18 mouse cellular contexts compared by ENCODE assay signal in the genomic region with DNA sequence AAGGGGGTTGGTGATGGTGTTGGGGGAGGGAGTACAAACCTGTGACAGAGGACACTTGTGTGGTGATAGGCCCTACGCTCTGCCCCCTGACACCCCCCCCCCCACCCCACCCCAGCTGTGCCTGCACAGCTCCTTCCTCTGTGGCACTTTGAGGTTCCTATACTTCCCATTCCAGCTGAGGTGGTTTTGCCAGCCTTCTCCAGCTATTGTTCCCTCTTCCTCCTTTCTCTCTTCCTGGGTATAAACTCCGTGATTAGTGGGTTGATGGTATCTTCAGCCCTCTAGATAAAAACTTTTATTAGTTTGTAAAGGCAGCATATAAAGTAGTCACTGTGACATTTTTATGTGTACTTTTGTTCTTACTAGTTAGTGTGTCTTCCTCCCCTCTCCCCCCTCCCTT. TPM values are rescaled to one million over a fixed set of nuclear protein-coding genes. Genes with fewer than 3 reads are reported as not detected.
A peak's percentile ranks its signal among the peaks of the same experiment; 100 is the strongest.
DNase-seq lines count a peak whose midpoint lies in the region; ATAC-seq and TF ChIP-seq lines count a peak whose summit lies in the region.
"Had no signal": no experiment of that assay in that cellular context is flagged by ENCODE, and none has a peak within 500 bp of the region (broad histone marks: within the 10 kb centered on the region; RNA-seq: fewer than 3 reads in every experiment).

No protein-coding gene starts in this region.

- H3K9ac ChIP-seq in forebrain, embryonic 16.5 days (replicated peaks; ENCODE audit: low read depth, low read length): no peak overlapping the region
- no peak overlapping the region for H3K9ac ChIP-seq in heart, postnatal 0 days (replicated peaks; ENCODE audit: low read depth, low read length)
- no peak overlapping the region for H3K9ac ChIP-seq in lung, embryonic 14.5 days
- H3K9ac ChIP-seq in lung, postnatal 0 days (replicated peaks; ENCODE audit: low read depth): no peak overlapping the region
- H3K9ac ChIP-seq in intestine, postnatal 0 days (ENCODE audit: low read depth, low read length): no peak overlapping the region
- H3K9ac ChIP-seq: neural tube, embryonic 12.5 days had no signal

- WGBS in forebrain, embryonic 10.5 days: 40% methylated on average over 2 of the region's 2 CpGs
- WGBS in forebrain, embryonic 16.5 days: 56% methylated on average over 2 of the region's 2 CpGs
- WGBS in heart, postnatal 0 days: 51% methylated on average over 2 of the region's 2 CpGs
- 56% methylated on average over 2 of the region's 2 CpGs for WGBS in lung, embryonic 14.5 days
- 55% methylated on average over 2 of the region's 2 CpGs for WGBS in lung, postnatal 0 days
- 57% methylated on average over 2 of the region's 2 CpGs for WGBS in intestine, postnatal 0 days

- intact Hi-C loops in heart, postnatal 25 days (cut with DNase I): no loop called here

- H3K4me2 ChIP-seq in forebrain, embryonic 16.5 days (ENCODE audit: low read length): no peak overlapping the region
- no peak overlapping the region for H3K4me2 ChIP-seq in heart, postnatal 0 days (ENCODE audit: low read depth, low read length)
- H3K4me2 ChIP-seq in lung, embryonic 14.5 days: no peak overlapping the region
- no peak overlapping the region for H3K4me2 ChIP-seq in lung, postnatal 0 days (replicated peaks; ENCODE audit: low read depth, low read length)
- H3K4me2 ChIP-seq in intestine, postnatal 0 days (replicated peaks; ENCODE audit: low read depth): no peak overlapping the region
- H3K4me2 ChIP-seq: neural tube, embryonic 12.5 days had no signal

- peak overlapping the region; percentile 89 for H3K27ac ChIP-seq in forebrain, embryonic 10.5 days
- no peak overlapping the region for H3K27ac ChIP-seq in forebrain, embryonic 16.5 days (ENCODE audit: low read length)
- H3K27ac ChIP-seq in heart, postnatal 0 days (ENCODE audit: low read depth): peak overlapping the region; percentile 77; the same call in 1 of the 2 replicates
- H3K27ac ChIP-seq in lung, embryonic 14.5 days (ENCODE audit: low read depth): peak overlapping the region; percentile 70; the same call in 1 of the 2 replicates
- H3K27ac ChIP-seq in lung, postnatal 0 days (ENCODE audit: low read length): no peak overlapping the region
- H3K27ac ChIP-seq in intestine, postnatal 0 days (ENCODE audit: low read depth, low read length): no peak overlapping the region
- H3K27ac ChIP-seq: neural tube, embryonic 12.5 days had no signal

- H3K36me3 ChIP-seq in forebrain, embryonic 10.5 days (replicated peaks): peaks cover 23% of the 10 kb centered on the region
- H3K36me3 ChIP-seq in forebrain, embryonic 16.5 days (ENCODE audit: control insufficient read depth, insufficient read depth): no peaks in the 10 kb centered on the region
- peaks cover 10% of the 10 kb centered on the region; the same call in 1 of the 2 replicates for H3K36me3 ChIP-seq in heart, postnatal 0 days (replicated peaks; ENCODE audit: control insufficient read depth, insufficient read depth, low read length)
- H3K36me3 ChIP-seq in lung, embryonic 14.5 days (ENCODE audit: insufficient read depth): peaks cover 30% of the 10 kb centered on the region; the same call in 1 of the 2 replicates
- H3K36me3 ChIP-seq in lung, postnatal 0 days (ENCODE audit: insufficient read depth, low read length): no peaks in the 10 kb centered on the region
- H3K36me3 ChIP-seq in intestine, postnatal 0 days (ENCODE audit: control insufficient read depth, insufficient read depth): peaks cover 3% of the 10 kb centered on the region; the same call in 1 of the 2 replicates
- H3K36me3 ChIP-seq: neural tube, embryonic 12.5 days had no signal

- H3K27me3 ChIP-seq in forebrain, embryonic 10.5 days (ENCODE audit: poor library complexity, severe bottlenecking): no peaks in the 10 kb centered on the region
- H3K27me3 ChIP-seq in forebrain, embryonic 16.5 days (replicated peaks; ENCODE audit: control insufficient read depth, insufficient read depth, low read length): no peaks in the 10 kb centered on the region
- no peaks in the 10 kb centered on the region for H3K27me3 ChIP-seq in heart, postnatal 0 days (ENCODE audit: control insufficient read depth, insufficient read depth, low read length)
- H3K27me3 ChIP-seq in lung, embryonic 14.5 days (ENCODE audit: insufficient read depth, low read length): no peaks in the 10 kb centered on the region
- no peaks in the 10 kb centered on the region for H3K27me3 ChIP-seq in lung, postnatal 0 days (replicated peaks; ENCODE audit: insufficient read depth, low read length)
- H3K27me3 ChIP-seq in intestine, postnatal 0 days (replicated peaks; ENCODE audit: control insufficient read depth, insufficient read depth, low read length): no peaks in the 10 kb centered on the region
- H3K27me3 ChIP-seq: CH12.LX; neural tube, embryonic 12.5 days had no signal

- DNase-seq in forebrain, embryonic 10.5 days (ENCODE audit: extremely low spot score, low spot score): no peak
- DNase-seq in heart, postnatal 0 days (ENCODE audit: low spot score): no peak
- no peak for DNase-seq in heart, postnatal 25 days (ENCODE audit: low spot score)
- DNase-seq in lung, embryonic 14.5 days: no peak
- DNase-seq in lung, postnatal 0 days (ENCODE audit: low spot score): no peak
- DNase-seq in gastrocnemius, postnatal 25 days: no peak
- DNase-seq: cerebellum, adult 11 months; kidney, adult 9 months; lung, postnatal 4 days; midbrain, embryonic 14.5 days had no signal

- no peak for ATAC-seq in forebrain, embryonic 16.5 days
- ATAC-seq in heart, postnatal 0 days (ENCODE audit: insufficient read depth, low read depth): no peak
- no peak for ATAC-seq in lung, embryonic 14.5 days (ENCODE audit: insufficient read depth)
- no peak for ATAC-seq in lung, postnatal 0 days
- ATAC-seq in intestine, postnatal 0 days: 0 out of 2 replicates have a peak, but pooled peaks have one; percentile 31

- H3K9me3 ChIP-seq in forebrain, embryonic 10.5 days: no peaks in the 10 kb centered on the region
- H3K9me3 ChIP-seq in forebrain, embryonic 16.5 days (ENCODE audit: control insufficient read depth, low read length): no peaks in the 10 kb centered on the region
- no peaks in the 10 kb centered on the region for H3K9me3 ChIP-seq in heart, postnatal 0 days (replicated peaks; ENCODE audit: control insufficient read depth, low read length)
- no peaks in the 10 kb centered on the region for H3K9me3 ChIP-seq in lung, embryonic 14.5 days (ENCODE audit: low read depth, low read length)
- no peaks in the 10 kb centered on the region for H3K9me3 ChIP-seq in lung, postnatal 0 days (ENCODE audit: low read length)
- no peaks in the 10 kb centered on the region for H3K9me3 ChIP-seq in intestine, postnatal 0 days (ENCODE audit: control insufficient read depth)
- H3K9me3 ChIP-seq: neural tube, embryonic 12.5 days had no signal

- no peak for TF ChIP-seq EP300 in heart, postnatal 0 days (IDR thresholded peaks at IDR 0.05; ENCODE audit: low read depth)
- TF ChIP-seq EP300 in lung, postnatal 0 days (IDR thresholded peaks at IDR 0.05): no peak

- no peak overlapping the region for H3K4me3 ChIP-seq in forebrain, embryonic 10.5 days
- no peak overlapping the region for H3K4me3 ChIP-seq in forebrain, embryonic 16.5 days (replicated peaks; ENCODE audit: low read length)
- no peak overlapping the region for H3K4me3 ChIP-seq in heart, postnatal 0 days (ENCODE audit: low read depth, low read length)
- no peak overlapping the region for H3K4me3 ChIP-seq in lung, embryonic 14.5 days (ENCODE audit: low read depth, low read length)
- no peak overlapping the region for H3K4me3 ChIP-seq in lung, postnatal 0 days (ENCODE audit: low read depth, low read length)
- H3K4me3 ChIP-seq in intestine, postnatal 0 days (ENCODE audit: low read depth, low read length): no peak overlapping the region
- H3K4me3 ChIP-seq: neural tube, embryonic 12.5 days had no signal

- no peak for TF ChIP-seq CTCF in heart, postnatal 0 days (IDR thresholded peaks at IDR 0.05; ENCODE audit: low read depth)
- no peak for TF ChIP-seq CTCF in lung, embryonic 14.5 days (IDR thresholded peaks at IDR 0.05; ENCODE audit: low read depth)
- TF ChIP-seq CTCF in lung, postnatal 0 days (IDR thresholded peaks at IDR 0.05): no peak
- no peak for TF ChIP-seq CTCF in intestine, postnatal 0 days (IDR thresholded peaks at IDR 0.05; ENCODE audit: low read depth)

- H3K4me1 ChIP-seq in forebrain, embryonic 10.5 days: peaks cover 69% of the 10 kb centered on the region
- H3K4me1 ChIP-seq in forebrain, embryonic 16.5 days (replicated peaks; ENCODE audit: control insufficient read depth, insufficient read depth, low read length): peaks cover 32% of the 10 kb centered on the region
- peaks cover 18% of the 10 kb centered on the region for H3K4me1 ChIP-seq in heart, postnatal 0 days (ENCODE audit: control insufficient read depth, insufficient read depth)
- H3K4me1 ChIP-seq in lung, embryonic 14.5 days (ENCODE audit: insufficient read depth): peaks cover 8% of the 10 kb centered on the region
- no peaks in the 10 kb centered on the region; the same call in 1 of the 2 replicates for H3K4me1 ChIP-seq in lung, postnatal 0 days (ENCODE audit: insufficient read depth, low read depth, low read length)
- peaks cover 5% of the 10 kb centered on the region for H3K4me1 ChIP-seq in intestine, postnatal 0 days (replicated peaks; ENCODE audit: control insufficient read depth, insufficient read depth, low read length)

RNA-seq across cellular contexts. Expression of a gene that starts 58.5 kb away (rescaled TPM):
- not detected in 2 replicates for polyA plus RNA-seq in forebrain, embryonic 10.5 days (2016; fragmentation: Nextera tagmentation; extraction: Ambion mirVana)
- polyA plus RNA-seq in forebrain, embryonic 16.5 days (2015; fragmentation: Nextera tagmentation; extraction: Ambion mirVana): not detected in 2 replicates
- not detected in 2 replicates for total RNA-seq in heart, postnatal 0 days (2014; rRNA removed; ENCODE audit: low replicate concordance)
- not detected in 2 replicates for polyA plus RNA-seq in heart, postnatal 0 days (2015; fragmentation: Nextera tagmentation; extraction: Ambion mirVana)
- not detected for total RNA-seq in heart, postnatal 25 days (2021)
- polyA plus RNA-seq in lung, embryonic 14.5 days (2014; fragmentation: Nextera tagmentation; extraction: Ambion mirVana): not detected in 2 replicates
- polyA plus RNA-seq in lung, postnatal 0 days (2015; fragmentation: Nextera tagmentation; extraction: Ambion mirVana): not detected in 2 replicates
- not detected in 2 replicates for polyA plus RNA-seq in intestine, postnatal 0 days (2015; fragmentation: Nextera tagmentation; extraction: Ambion mirVana)
- total RNA-seq in gastrocnemius, postnatal 25 days (2021): not detected
- total RNA-seq: CH12.LX; common myeloid progenitor, adult 5-6 weeks; liver, adult 2 months had no signal
- polyA plus RNA-seq: frontal cortex, adult 2 months; gonadal fat pad, adult 2 months; liver, adult 2 months; midbrain, embryonic 14.5 days; neural tube, embryonic 12.5 days had no signal

RNA-seq across cellular contexts. Expression of a gene that starts 59.0 kb away (rescaled TPM):
- polyA plus RNA-seq in forebrain, embryonic 10.5 days (2016; fragmentation: Nextera tagmentation; extraction: Ambion mirVana): 86.7 and 89.5 TPM in 2 replicates
- polyA plus RNA-seq in forebrain, embryonic 16.5 days (2015; fragmentation: Nextera tagmentation; extraction: Ambion mirVana): 38.6 and 42.3 TPM in 2 replicates
- total RNA-seq in heart, postnatal 0 days (2014; rRNA removed; ENCODE audit: low replicate concordance): 560 and 720 TPM in 2 replicates
- polyA plus RNA-seq in heart, postnatal 0 days (2015; fragmentation: Nextera tagmentation; extraction: Ambion mirVana): 63.9 and 66.0 TPM in 2 replicates
- total RNA-seq in heart, postnatal 25 days (2021): 10 to 100 TPM in 1 of 2 experiments, 1 to 10 TPM in 1; 9.6 to 12.4 TPM
- polyA plus RNA-seq in lung, embryonic 14.5 days (2014; fragmentation: Nextera tagmentation; extraction: Ambion mirVana): 206 and 216 TPM in 2 replicates
- polyA plus RNA-seq in lung, postnatal 0 days (2015; fragmentation: Nextera tagmentation; extraction: Ambion mirVana): 43.4 and 44.8 TPM in 2 replicates
- polyA plus RNA-seq in intestine, postnatal 0 days (2015; fragmentation: Nextera tagmentation; extraction: Ambion mirVana): 67.6 and 71.6 TPM in 2 replicates
- 10 to 100 TPM in 1 of 2 experiments, 1 to 10 TPM in 1; 5.0 to 10.6 TPM for total RNA-seq in gastrocnemius, postnatal 25 days (2021)

Comparison
In these comparisons a context has a peak if more than half of its experiments do, and no peak if none do; other contexts are left out.
1. H3K27ac ChIP-seq: peak in forebrain, embryonic 10.5 days (single experiment), heart, postnatal 0 days (single experiment) and lung, embryonic 14.5 days (single experiment); none in forebrain, embryonic 16.5 days (single experiment), lung, postnatal 0 days (single experiment) and intestine, postnatal 0 days (single experiment).